Mouse (Mus musculus) left cerebral cortex, postnatal 36 days (tissue): Measurements from ENCODE around the gene Slc6a19. TPM values are rescaled to one million over a fixed set of nuclear protein-coding genes. Genes with fewer than 3 reads are reported as not detected.

Source experiments
- DNase-seq, 2 experiments: peaks; one replicate each; pipeline ENCODE4 v3.0.0; 2021 to 2022; ENCODE audit warnings: low spot score in 2 of 2, mixed read lengths in 1 of 2
- intact Hi-C: fragments of 180-260 bp; cut with DNase I; formaldehyde crosslinking; loops from one replicate; pipeline ENCODE4 v1.15.1; 2025
- total RNA-seq, 2 experiments: library from RNA; stranded (reverse); gene quantifications; 2 replicates each; pipeline ENCODE4 v1.2.3; 2021

Gene Slc6a19
- total RNA-seq, 2 experiments from 2014 or later = 0.15 TPM; not detected in 1

DNA sequence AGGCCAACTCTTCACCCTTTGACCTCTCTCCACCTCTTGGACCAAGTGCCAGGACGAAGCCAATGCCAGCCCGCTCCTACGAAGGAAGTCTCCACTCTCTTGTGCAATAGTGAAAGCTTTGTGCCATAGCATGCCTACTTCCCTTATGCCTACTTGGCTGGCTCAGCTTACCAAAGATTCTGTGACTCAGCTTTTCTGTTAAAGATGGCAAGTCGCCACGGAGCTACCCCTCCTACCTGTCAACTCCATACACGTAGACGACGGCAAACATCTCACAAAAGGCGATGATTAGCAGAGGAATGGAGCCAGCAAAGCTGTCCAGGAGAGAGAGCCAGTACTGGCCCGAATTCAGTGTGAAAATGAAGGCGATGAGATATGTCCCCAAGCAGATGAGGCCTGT, 21.0 kb downstream of the Slc6a19 start:
- intact Hi-C loops = no loop called here

DNA sequence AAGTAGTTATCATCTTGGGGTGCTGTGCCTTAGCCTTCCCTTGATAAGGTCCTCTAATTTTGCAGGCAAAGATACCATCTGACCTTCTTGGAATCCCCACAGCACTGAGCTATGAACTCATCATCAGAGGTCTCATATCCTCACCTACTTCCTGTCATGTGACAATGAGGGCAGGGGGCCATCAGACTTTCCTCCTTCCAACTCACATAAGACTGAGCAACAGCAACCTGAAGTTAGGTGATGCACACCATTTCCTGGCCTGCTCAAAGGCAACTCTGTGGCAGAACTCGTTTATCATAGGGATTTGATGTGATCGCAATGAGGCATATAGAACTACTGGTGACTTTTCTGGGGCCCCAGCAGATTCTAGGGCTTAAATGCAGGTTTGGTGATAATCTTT, 22.4 kb downstream of the Slc6a19 start:
- DNase-seq = no peak
- intact Hi-C loops = no loop called here

More for the DNA sequence above, 21.0 kb downstream of the Slc6a19 start:
- peak; percentile 18 to 25 for DNase-seq

DNA sequence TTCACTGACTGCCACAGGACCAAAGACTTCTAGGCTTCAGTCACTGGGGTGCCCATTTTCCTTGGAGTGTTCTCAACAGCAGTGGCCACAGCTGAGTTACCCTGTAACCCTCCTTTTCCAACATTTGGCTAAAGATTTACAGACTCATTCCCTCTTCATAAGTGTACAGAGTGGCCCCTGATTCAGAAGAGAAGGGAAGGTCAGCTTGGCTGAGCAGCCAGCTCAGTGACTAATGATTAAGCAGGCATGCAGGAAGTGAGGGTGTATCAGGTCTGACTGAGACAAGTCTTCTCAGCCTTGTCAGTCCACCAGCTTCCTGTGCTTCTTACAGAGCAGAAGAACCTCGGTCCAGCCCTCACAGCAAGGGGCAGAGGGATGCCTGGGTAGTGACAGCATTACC, 24.3 kb downstream of the Slc6a19 start:
- intact Hi-C loops = no loop called here

DNA sequence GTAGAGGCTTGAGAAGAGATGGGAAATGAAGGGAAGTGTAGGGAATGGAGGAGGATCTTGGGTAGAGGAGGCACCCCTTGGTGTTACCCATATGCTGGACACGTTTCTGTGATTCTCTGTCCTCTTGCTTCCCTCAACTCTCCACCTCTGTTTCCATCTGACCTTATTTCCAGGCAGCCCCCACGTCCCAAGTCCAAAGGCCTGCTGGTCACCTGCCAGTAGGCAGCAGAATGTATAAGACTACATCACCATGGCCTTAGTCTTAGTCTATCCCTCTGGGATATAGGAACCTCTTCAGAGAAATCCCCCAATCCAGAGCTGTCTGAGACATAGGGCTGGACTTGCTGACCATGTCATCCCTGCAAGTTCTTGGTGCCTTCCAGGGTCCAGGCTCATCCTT, 25.4 kb downstream of the Slc6a19 start:
- intact Hi-C loops = no loop called here
- DNase-seq = no peak

More for the DNA sequence above, 24.3 kb downstream of the Slc6a19 start:
- DNase-seq = no peak

DNA sequence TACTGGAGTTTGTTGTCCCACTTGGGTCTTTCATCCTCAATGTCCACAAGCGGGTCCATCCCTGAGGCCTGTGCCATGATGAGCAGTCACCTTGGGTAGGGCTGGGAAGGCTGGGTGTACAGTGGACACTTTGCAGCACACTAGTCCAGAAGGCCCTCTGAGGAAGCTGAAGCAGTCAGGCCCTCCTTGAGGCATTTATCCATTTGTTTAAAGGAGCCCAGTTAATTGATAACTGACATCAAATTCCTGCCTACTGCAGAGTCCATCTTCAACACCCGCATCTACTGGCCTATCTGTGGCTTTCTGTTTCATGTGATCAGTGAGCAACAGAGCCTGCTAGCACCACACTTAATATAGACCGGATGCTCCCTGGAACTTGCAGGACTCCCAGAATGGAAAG, 26.8 kb downstream of the Slc6a19 start, which contains the start of gene Slc6a18:
TSS of gene Slc6a18 (minus strand) at position 171 of the 400 bp plus-strand sequence.
- intact Hi-C loops = no loop called here
- no peak for DNase-seq

DNA sequence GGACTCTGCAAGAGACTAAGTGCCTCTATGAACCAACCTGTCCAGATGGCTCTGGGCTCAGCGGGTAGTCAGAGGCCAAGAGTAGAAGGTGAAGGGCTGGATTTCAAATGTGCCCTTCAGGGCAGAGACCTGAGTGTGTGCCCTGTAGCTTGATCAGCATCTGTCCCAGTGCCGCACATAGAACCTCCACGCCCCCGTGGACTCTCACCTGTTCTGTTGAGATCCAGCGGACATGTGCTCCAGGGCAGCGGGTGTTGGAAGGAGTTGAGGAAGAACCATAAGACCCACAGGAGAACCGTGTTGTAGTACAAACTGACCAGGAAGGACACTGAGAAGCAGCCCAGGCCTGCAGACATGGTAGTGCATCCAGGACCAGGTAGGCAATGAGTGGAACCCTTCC, 29.5 kb downstream of the Slc6a19 start:
- intact Hi-C loops = no loop called here
- DNase-seq = no peak

DNA sequence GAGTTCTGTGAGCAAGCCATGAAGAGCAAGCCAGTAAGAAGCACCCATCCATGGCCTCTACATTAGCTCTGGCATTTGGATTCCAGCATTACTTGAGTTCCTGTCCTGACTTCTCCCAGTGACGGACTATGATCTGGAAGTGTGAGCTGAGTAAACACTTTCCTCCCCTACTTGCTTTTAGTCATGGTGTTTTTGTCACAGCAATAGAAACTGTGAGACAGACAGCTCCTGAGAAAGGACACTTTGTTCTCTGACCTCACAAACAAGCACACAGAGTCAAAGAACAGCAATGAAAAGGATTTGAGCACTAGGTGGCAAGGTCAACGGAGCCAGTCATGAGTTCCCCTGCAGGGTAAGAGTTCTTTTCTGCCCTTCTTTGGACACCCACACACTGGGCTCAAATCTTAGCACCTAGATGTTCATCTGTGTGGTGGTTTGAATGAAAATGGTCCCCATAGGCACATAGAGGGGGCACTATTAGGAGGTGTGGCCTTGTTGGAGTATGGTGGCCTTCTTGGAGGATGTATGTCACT, 44.4 kb downstream of the Slc6a19 start:
- intact Hi-C loops = no loop called here
- DNase-seq = no peak

DNA sequence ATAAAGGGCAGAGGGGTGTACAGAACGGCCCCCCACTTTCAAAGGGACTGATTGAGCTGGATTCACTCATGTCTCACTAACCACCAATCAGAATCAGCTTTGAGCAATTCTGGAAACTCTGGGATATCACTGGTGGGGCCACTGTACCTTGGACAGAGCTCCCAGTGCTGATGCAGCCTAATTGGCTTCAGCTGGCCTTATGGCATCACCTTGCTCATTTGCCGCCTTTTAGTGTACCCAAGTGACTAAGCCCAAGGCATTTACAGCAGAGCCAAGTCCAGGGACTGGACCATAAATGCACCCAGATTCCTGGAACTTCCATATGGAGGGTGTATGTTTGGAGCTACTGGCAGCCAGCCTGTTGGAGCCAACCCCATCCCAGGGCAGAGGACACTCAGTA, 45.7 kb downstream of the Slc6a19 start:
- no peak for DNase-seq
- intact Hi-C loops = no loop called here

DNA sequence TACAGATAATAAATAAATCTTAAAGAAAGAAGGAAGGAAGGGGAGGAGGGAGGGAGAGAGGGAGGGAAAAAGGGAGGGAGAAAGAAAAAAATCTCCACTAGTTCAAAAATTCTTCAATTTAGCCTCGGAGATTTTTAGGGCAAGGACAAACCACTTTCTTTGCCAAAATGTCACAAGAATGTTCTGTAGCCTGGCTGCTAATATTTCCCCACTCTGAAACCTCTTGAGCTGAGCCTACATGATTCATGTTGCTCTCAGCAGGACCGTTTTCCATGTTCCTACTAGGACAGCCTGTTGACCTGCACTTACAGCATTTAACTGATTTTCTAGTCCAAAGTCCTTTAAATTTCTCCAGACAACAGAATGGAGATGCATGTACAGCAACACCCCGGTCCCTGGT, 49.7 kb downstream of the Slc6a19 start:
- intact Hi-C loops = no loop called here
- no peak for DNase-seq

DNA sequence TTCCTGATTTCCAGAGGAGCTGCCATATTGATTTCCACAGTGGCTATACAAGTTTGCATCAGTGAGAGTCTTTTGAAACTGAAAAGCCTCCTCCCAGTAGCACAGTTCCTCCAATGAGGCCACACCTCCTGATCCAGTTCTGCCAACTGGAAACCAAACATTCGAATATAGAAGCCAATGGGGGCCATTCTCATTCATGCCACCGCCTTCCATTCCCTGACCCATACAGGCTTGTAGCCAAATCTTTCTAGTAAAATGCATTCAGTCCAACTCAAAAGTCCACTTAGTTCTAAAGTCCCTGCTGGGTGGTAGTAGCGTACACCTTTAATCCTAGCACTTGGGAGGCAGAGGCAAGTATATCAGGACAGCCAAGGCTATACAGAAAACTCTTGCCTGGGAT, 51.4 kb downstream of the Slc6a19 start:
- intact Hi-C loops = no loop called here

DNA sequence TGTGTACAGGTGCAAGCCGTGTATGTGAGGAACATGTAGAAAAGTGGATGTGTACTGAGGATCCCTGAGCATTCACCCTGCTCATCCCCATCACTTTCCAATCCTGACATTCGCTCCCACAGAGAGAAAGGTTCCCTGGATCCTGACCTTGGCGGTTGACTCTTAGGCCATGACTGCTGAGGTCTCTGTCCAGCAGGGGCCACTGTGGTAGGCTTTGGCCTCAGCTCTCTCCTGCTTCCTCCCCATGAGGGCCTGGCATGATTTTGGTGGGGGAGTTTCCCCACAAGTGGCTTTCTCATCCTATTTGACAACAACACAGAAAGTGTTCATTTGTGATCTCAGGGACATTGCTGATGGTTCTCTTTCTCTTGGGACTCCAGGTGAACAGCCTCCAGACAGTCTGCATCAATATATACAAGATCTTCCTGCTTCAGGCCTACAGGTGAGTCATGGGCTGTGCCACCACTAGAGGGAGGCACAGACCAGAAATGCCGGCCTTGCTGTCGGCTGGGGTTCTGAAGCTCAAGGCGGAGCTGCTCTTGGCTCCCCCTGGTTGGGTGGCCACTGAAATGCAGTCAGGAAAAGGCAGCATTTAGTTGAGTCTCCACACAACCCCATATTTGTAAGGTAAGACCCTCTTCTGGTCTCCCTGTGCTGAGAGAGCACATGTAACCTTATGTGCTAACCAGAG, 58.1 kb downstream of the Slc6a19 start:
- intact Hi-C loops = loop anchor here (5.0 kb wide), 2 partner anchors 46 to 66 kb away; no protein-coding TSS in a partner anchor
- DNase-seq = peak; percentile 48 to 66

More for the DNA sequence above, 51.4 kb downstream of the Slc6a19 start:
- DNase-seq = no peak

DNA sequence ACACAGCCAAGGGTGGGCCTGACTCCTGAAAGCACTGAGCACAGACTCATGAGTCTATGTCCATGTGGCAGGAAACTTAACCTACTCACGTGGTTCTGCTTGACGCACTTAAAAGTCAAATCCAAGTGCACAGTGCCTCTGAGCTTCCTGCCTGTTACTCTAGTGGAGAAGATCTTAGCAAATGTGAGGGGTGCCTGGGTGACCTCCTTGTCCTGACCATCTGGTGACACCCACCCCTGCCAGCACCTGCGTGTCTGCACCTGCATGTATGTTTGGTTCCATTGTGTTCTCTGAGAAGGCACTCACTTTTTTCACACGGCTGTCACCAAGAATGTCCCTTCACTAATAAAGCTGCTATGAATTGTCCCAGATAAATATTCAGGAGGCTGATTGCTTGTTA, 63.4 kb downstream of the Slc6a19 start:
- no peak for DNase-seq
- intact Hi-C loops = no loop called here

DNA sequence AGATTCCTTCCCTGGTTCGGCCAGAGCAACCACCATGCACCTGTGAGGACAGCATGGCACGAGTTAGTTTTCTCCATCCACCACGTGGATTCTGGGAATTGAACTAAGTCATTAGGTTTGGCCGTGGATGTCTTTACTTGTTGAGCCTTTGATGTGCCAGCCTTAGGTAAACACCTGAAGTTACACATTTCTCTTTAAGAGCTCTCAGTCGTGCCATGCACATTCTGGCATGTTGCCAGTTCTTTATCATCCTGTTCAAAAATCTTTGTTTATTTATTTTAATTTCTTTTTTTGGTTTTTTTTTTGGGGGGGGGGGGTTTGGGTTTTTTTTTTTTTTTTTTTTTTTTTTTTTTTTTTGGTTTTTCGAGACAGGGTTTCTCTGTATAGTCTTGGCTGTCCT, 66.8 kb downstream of the Slc6a19 start:
- no peak for DNase-seq
- intact Hi-C loops = no loop called here

DNA sequence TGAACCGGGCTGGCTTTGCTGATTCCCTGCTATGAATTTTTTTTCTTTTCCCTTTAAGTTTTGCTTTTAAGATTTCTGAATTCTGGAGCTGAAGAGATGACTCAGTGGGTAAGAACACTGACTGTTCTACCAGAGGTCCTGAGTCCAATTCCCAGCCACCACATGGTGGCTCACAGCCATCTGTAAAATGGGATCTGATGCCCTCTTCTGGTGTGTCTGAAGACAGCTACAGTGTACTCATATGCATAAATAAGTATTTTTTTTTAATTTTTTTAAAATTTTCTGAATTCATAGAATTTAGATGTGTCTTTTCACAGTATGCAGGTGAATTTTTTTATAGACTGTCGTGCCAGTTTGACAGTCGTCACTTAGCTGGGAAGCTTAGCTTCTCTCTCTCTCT, 72.8 kb downstream of the Slc6a19 start:
- no peak for DNase-seq
- intact Hi-C loops = no loop called here

Other genes starting within 250 kb of the Slc6a19 start
- gene Lpcat1, start 237.7 kb downstream of the Slc6a19 start, total RNA-seq = 10 to 100 TPM; 45.9 to 48.9 TPM
- under 1 TPM; 0.10 to 0.23 TPM for gene Slc6a3, start 168.1 kb downstream of the Slc6a19 start, total RNA-seq
- 100 to 1,000 TPM; 122 to 134 TPM for gene Clptm1l, start 100.9 kb downstream of the Slc6a19 start, total RNA-seq
- gene Tert, start 78.0 kb downstream of the Slc6a19 start, total RNA-seq = 1 to 10 TPM; 2.2 to 3.1 TPM
- gene Slc6a18, start 26.8 kb downstream of the Slc6a19 start, total RNA-seq = not detected
- 1 to 10 TPM; 3.6 to 3.8 TPM for gene Slc12a7, start 28.2 kb upstream of the Slc6a19 start, total RNA-seq
- gene Nkd2, start 142.8 kb upstream of the Slc6a19 start, total RNA-seq = 1 to 10 TPM; 2.4 to 3.2 TPM
- 1 to 10 TPM; 1.3 to 1.4 TPM for gene Trip13, start 232.9 kb upstream of the Slc6a19 start, total RNA-seq
- gene Brd9, start 232.9 kb upstream of the Slc6a19 start, total RNA-seq = 10 to 100 TPM; 71.1 to 83.8 TPM